Mouse (Mus musculus) kidney, adult 2 months (tissue): ENCODE data around the gene 9430038I01Rik.

Experiments
- CTCF ChIP-seq: fragments of 200-500 bp; conservative IDR thresholded peaks from 2 replicates; pipeline ENCODE4 v1.5.1; 2011; ENCODE audit warnings: low read depth, mild to moderate bottlenecking, control low read depth, low read length, moderate library complexity, mixed read lengths; ENCODE audit not compliant: insufficient read depth, insufficient read length
- POLR2A ChIP-seq: fragments of 200-500 bp; IDR thresholded peaks from one replicate; pipeline ENCODE4 v1.6.1; 2011; ENCODE audit warnings: low read depth, low read length, control low read depth

DNA sequence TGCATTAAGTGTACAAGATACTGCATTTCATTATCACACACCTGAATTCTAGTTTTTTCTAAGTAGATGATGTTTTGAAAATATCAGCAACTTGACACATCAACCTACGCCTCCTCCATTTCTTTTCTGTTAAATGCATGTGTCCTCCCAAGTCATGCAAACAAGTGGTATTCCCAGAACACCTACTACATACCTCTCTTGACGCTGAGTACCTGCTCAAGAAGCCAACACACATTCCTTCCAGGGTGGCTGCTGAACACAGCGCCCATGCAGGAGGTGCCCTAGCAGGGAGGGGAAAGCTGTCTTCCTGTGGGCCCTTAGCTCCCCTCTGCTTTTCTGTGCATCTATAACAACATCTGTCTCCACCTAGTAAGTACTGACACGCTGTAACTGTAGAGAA, 11.6 kb downstream of the 9430038I01Rik start:
- TF ChIP-seq CTCF, result no peak
- TF ChIP-seq POLR2A, result no peak
